Mouse (Mus musculus) heart, embryonic 14.5 days (tissue): ENCODE results near the gene Ddx23. TPM values are rescaled to one million over a fixed set of nuclear protein-coding genes. Genes with fewer than 3 reads are reported as not detected.

Experiments
- ATAC-seq: fragments of 200-750 bp; cut with Nextera tagmentation; 2 replicates; pipeline ENCODE4 v1.8.0; 2017; ENCODE audit warnings: low read depth, moderate TSS enrichment; ENCODE audit not compliant: insufficient number of reproducible peaks, insufficient read depth, low FRiP score
- H3K27ac ChIP-seq, 2 experiments: fragments of 200-500 bp in 1 of 2; fragments of 300-500 bp in 1 of 2; sonication (generic) in 1 of 2; replicated peaks in 1 of 2; 2 replicates each; pipeline ENCODE4 v1.5.1; 2012 to 2014; ENCODE audit warnings: low read depth in 2 of 2, low read length in 2 of 2, control low read depth in 1 of 2, mild to moderate bottlenecking in 1 of 2, mixed read lengths in 1 of 2; ENCODE audit not compliant: control insufficient read depth in 1 of 2, insufficient read depth in 1 of 2
- H3K27me3 ChIP-seq: fragments of 300-500 bp; sonication (generic); 2 replicates; pipeline ENCODE4 v1.6.1; 2014; ENCODE audit warnings: mild to moderate bottlenecking, low read length, control low read depth; ENCODE audit not compliant: control insufficient read depth, insufficient read depth
- H3K36me3 ChIP-seq: fragments of 300-500 bp; sonication (generic); 2 replicates; pipeline ENCODE4 v1.6.1; 2014; ENCODE audit warnings: mild to moderate bottlenecking, control low read depth, low read length, mixed read lengths; ENCODE audit not compliant: control insufficient read depth, insufficient read depth
- H3K4me1 ChIP-seq, 2 experiments: fragments of 200-500 bp in 1 of 2; fragments of 300-500 bp in 1 of 2; sonication (generic) in 1 of 2; 2 replicates each; pipeline ENCODE4 v1.6.1; 2012 to 2014; ENCODE audit warnings: low read length in 2 of 2, control low read depth in 1 of 2, mixed read lengths in 1 of 2; ENCODE audit not compliant: control insufficient read depth in 2 of 2, insufficient read depth in 2 of 2
- H3K4me2 ChIP-seq: fragments of 300-500 bp; sonication (generic); 2 replicates; pipeline ENCODE4 v1.6.1; 2014; ENCODE audit warnings: mild to moderate bottlenecking, low read length
- H3K4me3 ChIP-seq, 2 experiments: fragments of 200-500 bp in 1 of 2; fragments of 300-500 bp in 1 of 2; sonication (generic) in 1 of 2; 2 replicates each; pipeline ENCODE4 v1.5.1; 2012 to 2014; ENCODE audit warnings: low read length in 2 of 2, mild to moderate bottlenecking in 2 of 2, control low read depth in 1 of 2, low read depth in 1 of 2, moderate library complexity in 1 of 2; ENCODE audit not compliant: control insufficient read depth in 1 of 2, insufficient read depth in 1 of 2
- H3K9ac ChIP-seq: fragments of 300-500 bp; sonication (generic); 2 replicates; pipeline ENCODE4 v1.6.1; 2014; ENCODE audit warnings: mild to moderate bottlenecking, low read length
- H3K9me3 ChIP-seq: fragments of 300-500 bp; sonication (generic); 2 replicates; pipeline ENCODE4 v1.6.1; 2016; ENCODE audit warnings: low read length, control low read depth; ENCODE audit not compliant: control insufficient read depth
- WGBS: fragments of 180-500 bp; shearing (Covaris S2); extraction: QIAGEN DNeasy Blood & Tissue Kit; methylation state at CpG from one replicate; pipeline ENCODE4 v1.1.7; 2014; 5-methylcytosine and 5-hydroxymethylcytosine counted together
- polyA plus RNA-seq: library from polyadenylated mRNA; unstranded; fragments of >200 nt; fragmentation: Nextera tagmentation; extraction: Ambion mirVana; gene quantifications from 2 replicates; pipeline ENCODE4 v1.2.1, GENCODE M21; 2014

Gene Ddx23
- polyA plus RNA-seq, 1 experiment from 2014 or later: 16.9 TPM

DNA sequence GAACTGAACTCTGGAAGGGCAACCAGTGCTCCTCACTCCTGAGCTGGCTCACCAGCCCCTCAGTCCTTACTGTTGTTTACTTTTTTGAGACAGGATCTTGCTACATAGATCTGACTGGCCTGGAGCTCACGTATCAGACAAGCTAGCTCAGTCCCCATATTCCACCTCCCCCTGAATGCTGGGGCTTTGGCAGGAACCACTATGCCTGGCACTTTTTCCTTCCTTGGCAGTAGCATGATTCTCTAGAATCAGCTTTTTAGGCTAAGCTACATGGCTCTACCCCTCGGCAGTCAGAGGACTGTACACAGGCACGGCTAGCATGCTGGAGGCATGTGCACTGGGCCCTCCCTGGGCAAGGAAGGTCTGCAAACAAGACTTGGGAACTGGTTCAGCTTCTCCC, 14.6 kb downstream of the Ddx23 start:
- no peak for ATAC-seq
- Histone ChIP-seq H3K4me3 (no peak overlapping the region), H3K9me3 (no peaks in the 10 kb centered on the region), H3K4me1 (no peaks in the 10 kb centered on the region), H3K36me3 (peaks cover 98% of the 10 kb centered on the region), H3K4me2 (no peak overlapping the region), H3K9ac (no peak overlapping the region), H3K27ac (no peak overlapping the region), H3K27me3 (no peaks in the 10 kb centered on the region)
- WGBS: 93% methylated on average over 3 of the region's 3 CpGs

DNA sequence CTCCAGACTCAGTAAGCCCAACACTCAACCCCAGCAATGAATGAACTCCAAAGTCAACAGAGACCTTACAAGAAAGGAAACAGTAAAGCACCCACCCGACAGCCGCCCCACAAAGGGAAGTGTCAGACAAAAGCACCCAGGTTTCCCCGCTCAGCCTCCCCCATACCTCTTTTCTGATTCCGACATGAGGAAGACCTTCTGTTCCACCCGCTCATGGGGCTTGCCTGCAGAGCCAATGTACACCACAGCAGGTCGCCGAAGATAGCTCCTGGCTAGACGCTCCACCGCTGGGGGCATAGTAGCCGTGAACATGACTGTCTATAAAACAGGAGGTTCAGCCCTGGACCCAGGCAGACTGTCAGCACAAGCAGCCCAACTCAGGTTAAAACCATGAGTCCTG, 15.4 kb downstream of the Ddx23 start:
- no peak for ATAC-seq
- Histone ChIP-seq H3K4me2 (no peak overlapping the region), H3K4me3 (no peak overlapping the region), H3K36me3 (peaks cover 98% of the 10 kb centered on the region), H3K9me3 (no peaks in the 10 kb centered on the region), H3K27me3 (no peaks in the 10 kb centered on the region), H3K27ac (no peak overlapping the region), H3K9ac (no peak overlapping the region), H3K4me1 (no peaks in the 10 kb centered on the region)
- 89% methylated on average over 10 of the region's 10 CpGs for WGBS

DNA sequence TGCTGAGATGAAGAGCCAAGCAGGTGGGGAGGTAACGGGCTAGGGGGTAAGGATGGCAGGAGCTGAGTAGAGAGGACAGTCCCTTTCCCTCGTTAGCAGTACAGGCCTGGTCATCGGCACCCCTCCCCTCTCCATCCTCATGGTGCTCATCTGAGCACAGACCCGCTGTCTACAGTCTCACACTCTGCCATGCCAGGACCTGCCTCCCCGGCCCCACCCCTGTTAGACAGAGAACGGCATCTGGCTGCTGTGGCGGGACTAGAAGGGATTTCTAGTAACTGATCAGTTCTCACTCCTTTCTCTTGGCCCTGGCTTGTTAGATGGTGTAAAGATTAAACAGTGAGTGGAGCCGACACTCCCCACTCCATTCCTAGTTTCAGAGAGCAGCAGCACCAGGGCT, 16.0 kb downstream of the Ddx23 start:
- Histone ChIP-seq H3K4me1 (no peaks in the 10 kb centered on the region), H3K9me3 (no peaks in the 10 kb centered on the region), H3K9ac (no peak overlapping the region), H3K4me3 (no peak overlapping the region), H3K27ac (no peak overlapping the region), H3K4me2 (no peak overlapping the region), H3K27me3 (no peaks in the 10 kb centered on the region), H3K36me3 (peaks cover 95% of the 10 kb centered on the region)
- ATAC-seq: no peak
- WGBS: 78% methylated on average over 8 of the region's 8 CpGs

DNA sequence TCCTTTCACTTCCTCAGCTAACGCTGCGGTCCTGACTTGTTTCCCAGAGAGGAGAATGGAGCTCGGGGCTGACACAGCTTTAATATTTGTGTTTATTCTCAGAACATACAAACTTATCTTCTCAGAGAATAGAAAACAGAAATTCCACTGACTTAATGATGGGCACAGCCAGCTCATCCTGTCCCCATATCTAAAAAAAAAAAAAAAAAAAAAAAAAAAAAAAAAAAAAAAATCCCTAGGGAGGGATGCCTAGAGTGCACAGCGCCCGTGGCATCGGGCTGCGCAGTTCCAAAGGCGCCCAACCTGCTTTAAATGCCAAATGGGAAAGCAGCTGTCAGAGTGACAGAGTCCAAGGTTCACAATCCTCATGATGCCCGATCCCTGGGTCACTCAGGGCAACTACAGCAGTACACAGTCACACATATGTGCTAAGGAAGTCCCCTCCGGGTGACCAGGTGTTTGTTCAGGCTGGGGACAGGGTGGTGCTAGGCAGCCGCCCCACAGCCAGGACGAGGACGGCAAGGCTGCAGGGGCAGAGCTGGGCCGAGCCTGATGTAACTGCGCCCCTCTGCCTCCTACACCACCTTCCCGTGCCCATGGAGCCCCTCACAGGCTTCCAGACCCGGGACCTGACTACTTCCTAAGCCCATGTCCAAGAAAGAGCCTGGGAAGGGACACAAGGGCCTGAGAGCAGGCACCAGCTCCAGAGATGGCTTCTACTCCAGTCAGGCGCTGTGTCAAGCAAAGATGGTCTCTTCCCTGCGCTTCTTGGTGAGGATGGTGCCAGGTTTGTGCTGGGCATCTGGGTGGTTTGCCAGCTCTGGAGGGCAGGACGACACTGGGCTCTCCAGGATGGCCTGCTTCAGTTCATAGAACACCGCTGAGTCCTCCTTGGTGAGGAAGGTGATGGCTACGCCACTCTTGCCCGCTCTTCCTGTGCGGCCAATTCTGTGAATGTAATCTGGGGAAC, 17.4 kb downstream of the Ddx23 start:
- no peak for ATAC-seq
- Histone ChIP-seq H3K4me1 (no peaks in the 10 kb centered on the region), H3K36me3 (peaks cover 89% of the 10 kb centered on the region), H3K4me2 (no peak overlapping the region), H3K9ac (no peak overlapping the region), H3K9me3 (no peaks in the 10 kb centered on the region), H3K4me3 (no peak overlapping the region), H3K27ac (no peak overlapping the region), H3K27me3 (no peaks in the 10 kb centered on the region)
- 89% methylated on average over 24 of the region's 24 CpGs for WGBS

DNA sequence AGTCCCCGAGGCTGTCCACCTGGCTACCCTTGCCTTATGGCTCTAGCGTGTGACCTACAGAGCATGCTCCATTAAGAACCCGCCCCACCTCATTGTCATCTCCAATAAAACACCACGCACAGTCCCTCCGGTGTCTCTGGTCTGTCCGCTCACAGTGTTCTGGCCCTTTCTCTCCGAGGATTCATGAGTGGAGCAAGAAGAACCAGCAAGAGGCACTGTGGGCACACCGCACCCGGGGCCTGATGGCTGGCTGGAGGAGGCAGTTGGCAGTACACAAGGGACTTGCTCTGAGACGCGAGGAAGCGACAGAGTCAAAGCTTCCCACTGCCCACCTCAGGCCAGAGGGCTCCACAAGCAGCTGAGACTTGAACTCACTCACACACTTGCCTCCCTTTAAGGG, 18.3 kb downstream of the Ddx23 start:
- H3K4me3 ChIP-seq: no peak overlapping the region
- no peak overlapping the region for H3K4me2 ChIP-seq
- WGBS: 85% methylated on average over 12 of the region's 12 CpGs
- peaks cover 80% of the 10 kb centered on the region for H3K36me3 ChIP-seq
- no peak overlapping the region for H3K9ac ChIP-seq
- no peaks in the 10 kb centered on the region for H3K4me1 ChIP-seq
- no peaks in the 10 kb centered on the region for H3K9me3 ChIP-seq
- no peak for ATAC-seq
- no peak overlapping the region for H3K27ac ChIP-seq
- no peaks in the 10 kb centered on the region for H3K27me3 ChIP-seq

DNA sequence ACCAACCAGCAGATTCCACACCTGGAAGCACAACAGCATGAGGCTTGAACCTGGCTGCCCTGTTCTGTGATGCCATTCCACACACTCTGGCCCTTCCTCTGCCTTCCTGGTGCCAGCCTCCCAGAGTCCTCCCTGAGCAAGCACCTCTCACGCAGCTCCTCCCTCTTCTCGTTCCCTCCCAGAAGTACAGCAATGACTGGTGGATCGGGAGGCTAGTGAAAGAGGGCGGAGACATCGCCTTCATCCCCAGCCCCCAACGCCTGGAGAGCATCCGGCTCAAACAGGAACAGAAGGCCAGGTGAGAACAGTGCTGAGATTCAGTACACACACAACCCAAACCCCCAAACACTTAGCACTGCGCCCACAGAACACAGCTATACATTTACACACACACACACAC, 22.5 kb downstream of the Ddx23 start:
- Histone ChIP-seq H3K9me3 (no peaks in the 10 kb centered on the region), H3K27me3 (peaks cover 5% of the 10 kb centered on the region), H3K9ac (no peak overlapping the region), H3K4me1 (peaks cover 2 to 3% of the 10 kb centered on the region in 2 experiments; a peak in 2 of 4 replicates), H3K36me3 (peaks cover 37% of the 10 kb centered on the region), H3K4me2 (no peak overlapping the region), H3K27ac (no peak overlapping the region), H3K4me3 (no peak overlapping the region)
- 37% methylated on average over 8 of the region's 8 CpGs for WGBS
- no peak for ATAC-seq

DNA sequence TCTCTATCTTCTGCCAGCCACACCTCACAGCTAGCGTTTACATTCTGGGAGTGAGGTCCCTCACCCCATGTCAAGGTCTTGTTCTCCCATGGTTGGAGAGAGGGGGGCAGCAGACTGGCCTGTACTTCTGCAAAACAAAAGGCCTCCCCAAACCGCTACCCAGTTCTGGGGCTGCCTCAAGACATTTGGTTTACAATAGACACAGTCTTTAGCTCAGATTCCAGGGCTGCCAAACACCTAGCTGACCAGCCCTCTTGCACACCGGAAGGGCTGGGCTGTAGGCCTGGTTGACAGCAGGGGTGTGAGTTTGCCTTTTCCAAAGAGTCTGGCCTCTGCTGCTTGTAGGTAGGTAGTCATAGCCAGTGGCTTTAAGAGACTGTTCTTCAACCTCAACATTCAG, 25.5 kb downstream of the Ddx23 start:
- no peak overlapping the region for H3K9ac ChIP-seq
- no peak overlapping the region for H3K27ac ChIP-seq
- H3K27me3 ChIP-seq: peaks cover 25% of the 10 kb centered on the region
- no peak for ATAC-seq
- WGBS: 56% methylated on average over 3 of the region's 3 CpGs
- no peaks in the 10 kb centered on the region for H3K9me3 ChIP-seq
- H3K4me3 ChIP-seq: no peak overlapping the region
- peaks cover 9% of the 10 kb centered on the region; the same call in 1 of the 2 replicates for H3K36me3 ChIP-seq
- no peak overlapping the region for H3K4me2 ChIP-seq
- peaks cover 12 to 19% of the 10 kb centered on the region in 2 experiments for H3K4me1 ChIP-seq
